Mouse (Mus musculus): ENCODE results near the gene Slc30a3.
"Not testable (repeated sequence)": the region's sequence is repeated elsewhere in the genome, so short reads cannot be mapped to it uniquely, and the experiment has no call there.

Gene Slc30a3

GRCm38 (mm10) chr5:31048763-31049641 is 59.0 kb downstream of the Slc30a3 start, which contains the start of gene Slc5a6:
Slc5a6 (minus strand) TSS chr5:31048924.
- DNase-seq (ENCODE audit: low read depth): peak; percentile 55

GRCm38 (mm10) chr5:31047848-31048762 is 59.9 kb downstream of the Slc30a3 start, which contains the start of gene Atraid:
Atraid (plus strand) TSS chr5:31048312.
- DNase-seq (ENCODE audit: low read depth): peak; percentile 95

- no peak for DNase-seq (ENCODE audit: low read depth)
These were observed 61.0 kb downstream of the Slc30a3 start for GRCm38 (mm10) chr5:31047074-31047473.

- no peak for DNase-seq (ENCODE audit: low read depth)
These were observed 61.6 kb downstream of the Slc30a3 start for GRCm38 (mm10) chr5:31046416-31046815.

- DNase-seq (ENCODE audit: low read depth): no peak
These were observed 69.7 kb downstream of the Slc30a3 start for GRCm38 (mm10) chr5:31038171-31038845.

GRCm38 (mm10) chr5:31036556-31036955 is 71.5 kb downstream of the Slc30a3 start:
- DNase-seq (ENCODE audit: low read depth): not testable (repeated sequence)

All from c-Kit-positive CD71-positive TER-119-negative erythroid progenitor cells, embryonic 14.5 days (primary cell).